Mouse (Mus musculus): ENCODE results near the gene Stxbp6. TPM values are rescaled to one million over a fixed set of nuclear protein-coding genes. Genes with fewer than 3 reads are reported as not detected.

The Stxbp6 gene
- total and polyA plus RNA-seq, 3 experiments, result not detected

GRCm38 (mm10) chr12:44886826-44887225, 187.7 kb downstream of the Stxbp6 start:
- Histone ChIP-seq H3K4me1 (ENCODE audit: control insufficient read depth in 1 of 2, insufficient read depth in 2 of 2, low read length in 2 of 2) (no peaks in the 10 kb centered on the region), H3K9me3 (replicated peaks; ENCODE audit: insufficient read depth, low read length) (no peaks in the 10 kb centered on the region), H3K9ac (ENCODE audit: control insufficient read depth, low read depth, low read length, poor library complexity, severe bottlenecking) (no peak overlapping the region), H3K27me3 (ENCODE audit: control insufficient read depth in 1 of 2, insufficient read depth in 2 of 2, low read length in 2 of 2) (no peaks in the 10 kb centered on the region), H3K27ac (ENCODE audit: control insufficient read depth, low read depth, low read length) (no peak overlapping the region), H3K4me3 (ENCODE audit: control insufficient read depth in 1 of 2, insufficient read depth in 1 of 2, low read depth in 2 of 2, low read length in 2 of 2) (no peak overlapping the region), H3K36me3 (ENCODE audit: control insufficient read depth in 1 of 2, insufficient read depth in 2 of 2, low read length in 2 of 2) (no peaks in the 10 kb centered on the region), H3K79me2 (ENCODE audit: control insufficient read depth, insufficient read depth, low read length, poor library complexity) (no peaks in the 10 kb centered on the region)
- DNase-seq (ENCODE audit: low read depth, low spot score), result no peak
- no peak for TF ChIP-seq KAT2A (conservative IDR thresholded peaks at IDR 0.05; ENCODE audit: low read depth, low read length)
- no peak for TF ChIP-seq NRF1 (IDR thresholded peaks at IDR 0.05; ENCODE audit: insufficient read depth, low read depth, low read length, poor library complexity, severe bottlenecking)
- no peak for TF ChIP-seq BHLHE40 (IDR thresholded peaks at IDR 0.05; ENCODE audit: borderline replicate concordance, low read depth, low read length)
- TF ChIP-seq MAZ (IDR thresholded peaks at IDR 0.05; ENCODE audit: low read depth, low read length), result no peak
- no peak for TF ChIP-seq RAD21 (IDR thresholded peaks at IDR 0.05; ENCODE audit: low read depth, low read length)

DNA sequence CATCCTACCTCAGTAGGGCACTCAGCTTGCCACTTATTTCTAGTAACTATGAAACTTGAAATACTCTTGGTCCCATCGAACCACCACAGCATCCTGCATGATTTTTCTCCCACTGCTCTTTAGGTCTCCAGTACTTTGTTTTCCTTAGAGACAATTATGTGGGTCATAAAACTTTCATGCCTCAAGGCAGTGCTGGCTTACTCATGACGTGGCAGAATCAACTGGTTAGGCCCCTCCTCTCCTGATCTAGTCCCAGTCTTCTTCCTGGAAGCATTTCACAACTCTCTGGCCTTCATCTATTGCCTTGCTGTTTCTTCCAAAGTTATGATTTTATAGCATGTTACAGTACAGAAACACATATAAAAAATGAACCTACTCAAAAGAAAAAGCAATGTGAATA, 201.8 kb downstream of the Stxbp6 start:
- H3K79me2 ChIP-seq (ENCODE audit: control insufficient read depth, insufficient read depth, low read length, poor library complexity), result no peaks in the 10 kb centered on the region
- no peak for DNase-seq (ENCODE audit: low read depth, low spot score)
- H3K9me3 ChIP-seq (replicated peaks; ENCODE audit: insufficient read depth, low read length), result no peaks in the 10 kb centered on the region
- no peak overlapping the region for H3K9ac ChIP-seq (ENCODE audit: control insufficient read depth, low read depth, low read length, poor library complexity, severe bottlenecking)
- TF ChIP-seq HCFC1 (IDR thresholded peaks at IDR 0.05; ENCODE audit: low read depth, low read length) (no peak), KAT2A (conservative IDR thresholded peaks at IDR 0.05; ENCODE audit: low read depth, low read length) (no peak), ZMIZ1 (IDR thresholded peaks at IDR 0.05; ENCODE audit: low read depth, low read length) (no peak), JUND (IDR thresholded peaks at IDR 0.05; ENCODE audit: low read depth, low read length) (no peak), BHLHE40 (IDR thresholded peaks at IDR 0.05; ENCODE audit: borderline replicate concordance, low read depth, low read length) (no peak), NRF1 (IDR thresholded peaks at IDR 0.05; ENCODE audit: insufficient read depth, low read depth, low read length, poor library complexity, severe bottlenecking) (no peak), SMC3 (IDR thresholded peaks at IDR 0.05; ENCODE audit: low read depth, low read length) (no peak), MAFK (IDR thresholded peaks at IDR 0.05; ENCODE audit: borderline replicate concordance, low read depth, low read length) (no peak), ZKSCAN1 (IDR thresholded peaks at IDR 0.05; ENCODE audit: low read depth, low read length) (no peak), USF2 (IDR thresholded peaks at IDR 0.05; ENCODE audit: borderline replicate concordance in 1 of 2, insufficient read depth in 1 of 2, low read depth in 1 of 2, low read length in 2 of 2) (no peak), RAD21 (IDR thresholded peaks at IDR 0.05; ENCODE audit: low read depth, low read length) (no peak), MYB (IDR thresholded peaks at IDR 0.05; ENCODE audit: low read depth, low read length) (no peak), TCF12 (IDR thresholded peaks at IDR 0.05; ENCODE audit: low read depth, low read length) (no peak), UBTF (IDR thresholded peaks at IDR 0.05; ENCODE audit: borderline replicate concordance, insufficient read depth, low read depth, low read length) (no peak), MXI1 (IDR thresholded peaks at IDR 0.05; ENCODE audit: low read depth, low read length) (no peak), TBP (IDR thresholded peaks at IDR 0.05; ENCODE audit: low read depth, low read length) (no peak), RCOR1 (IDR thresholded peaks at IDR 0.05; ENCODE audit: low read depth, low read length) (no peak)
- no peaks in the 10 kb centered on the region for H3K4me1 ChIP-seq (ENCODE audit: control insufficient read depth in 1 of 2, insufficient read depth in 2 of 2, low read length in 2 of 2)
- no peaks in the 10 kb centered on the region for H3K36me3 ChIP-seq (ENCODE audit: control insufficient read depth in 1 of 2, insufficient read depth in 2 of 2, low read length in 2 of 2)
- H3K4me3 ChIP-seq (ENCODE audit: control insufficient read depth in 1 of 2, insufficient read depth in 1 of 2, low read depth in 2 of 2, low read length in 2 of 2), result no peak overlapping the region
- H3K27me3 ChIP-seq (ENCODE audit: control insufficient read depth in 1 of 2, insufficient read depth in 2 of 2, low read length in 2 of 2), result no peaks in the 10 kb centered on the region
- H3K27ac ChIP-seq (ENCODE audit: control insufficient read depth, low read depth, low read length), result no peak overlapping the region
